ENCODE assay signal across 22 mouse cellular contexts in genomic region chrX:111377020-111377419, GRCm38 (mm10).
"Had no signal": no experiment of that assay in that cellular context is flagged by ENCODE, and none has a peak within 500 bp of the region (broad histone marks: within the 10 kb centered on the region; RNA-seq: fewer than 3 reads in every experiment).

No protein-coding gene starts in this region.

- H3K36me3 ChIP-seq: limb, embryonic 10.5 days; limb, embryonic 13.5 days; liver, embryonic 12.5 days; liver, embryonic 15.5 days; midbrain, embryonic 12.5 days; midbrain, embryonic 15.5 days; neural tube, embryonic 12.5 days; neural tube, embryonic 15.5 days; stomach, embryonic 15.5 days had no signal

- H3K27me3 ChIP-seq: limb, embryonic 13.5 days; liver, embryonic 12.5 days; liver, embryonic 15.5 days; midbrain, embryonic 12.5 days; midbrain, embryonic 15.5 days; neural tube, embryonic 12.5 days; neural tube, embryonic 15.5 days; stomach, embryonic 15.5 days had no signal

- DNase-seq: kidney, adult 2 months; kidney, postnatal 25 days; layer of hippocampus, adult 9-11 months; liver; lung, adult 18-20 months; lung, postnatal 14 days; lung, postnatal 4 days; right cerebral cortex, adult 18-20 months; right cerebral cortex, postnatal 14 days; spleen, adult 18-20 months; thymus, postnatal 25 days had no signal

- H3K27ac ChIP-seq: kidney, postnatal 0 days; layer of hippocampus, adult 2 months; limb, embryonic 10.5 days; limb, embryonic 13.5 days; liver, embryonic 12.5 days; liver, embryonic 15.5 days; midbrain, embryonic 12.5 days; midbrain, embryonic 15.5 days; neural tube, embryonic 12.5 days; neural tube, embryonic 15.5 days; stomach, embryonic 15.5 days had no signal

- H3K4me3 ChIP-seq: layer of hippocampus, adult 2 months; limb, embryonic 10.5 days; limb, embryonic 13.5 days; liver, embryonic 12.5 days; liver, embryonic 15.5 days; midbrain, embryonic 12.5 days; midbrain, embryonic 15.5 days; neural tube, embryonic 12.5 days; neural tube, embryonic 15.5 days; stomach, embryonic 15.5 days had no signal

- H3K4me1 ChIP-seq: liver, embryonic 12.5 days; liver, embryonic 15.5 days; midbrain, embryonic 12.5 days; midbrain, embryonic 15.5 days; neural tube, embryonic 12.5 days; neural tube, embryonic 15.5 days; stomach, embryonic 15.5 days had no signal
